Mouse (Mus musculus): Measurements from ENCODE around the gene Rdh11. TPM values are rescaled to one million over a fixed set of nuclear protein-coding genes. Genes with fewer than 3 reads are reported as not detected.
"Not testable (repeated sequence)": the region's sequence is repeated elsewhere in the genome, so short reads cannot be mapped to it uniquely, and the experiment has no call there.

Gene Rdh11
- polyA plus RNA-seq, 1 experiment from 2014 or later: 44.9 TPM

- Histone ChIP-seq H3K9me3 (replicated peaks; ENCODE audit: control insufficient read depth, low read length, poor library complexity, severe bottlenecking) (no peaks in the 10 kb centered on the region), H3K4me2 (ENCODE audit: low read length) (peak overlapping the region; percentile 85), H3K9ac (ENCODE audit: low read depth, low read length) (peak overlapping the region; percentile 79), H3K36me3 (ENCODE audit: control insufficient read depth, insufficient read depth, low read length) (peaks cover 9% of the 10 kb centered on the region), H3K4me3 (ENCODE audit: low read depth, low read length) (peak overlapping the region; percentile 70), H3K4me1 (ENCODE audit: control insufficient read depth, insufficient read depth, low read length) (peaks cover 25% of the 10 kb centered on the region), H3K27ac (ENCODE audit: low read length) (peak overlapping the region; percentile 85), H3K27me3 (ENCODE audit: control insufficient read depth, insufficient read depth, low read depth, low read length) (no peaks in the 10 kb centered on the region)
- ATAC-seq: peak; percentile 98
- WGBS: under 1% methylated on average over 18 of the region's 18 CpGs
These were observed 991 bp downstream of the Rdh11 start for GRCm38 (mm10) chr12:79190931-79191673.

- not testable (repeated sequence) for H3K27ac ChIP-seq (ENCODE audit: low read length); H3K4me3 ChIP-seq (ENCODE audit: low read depth, low read length); H3K27me3 ChIP-seq (ENCODE audit: control insufficient read depth, insufficient read depth, low read depth, low read length); H3K9me3 ChIP-seq (replicated peaks; ENCODE audit: control insufficient read depth, low read length, poor library complexity, severe bottlenecking); H3K9ac ChIP-seq (ENCODE audit: low read depth, low read length); ATAC-seq; H3K4me2 ChIP-seq (ENCODE audit: low read length)
- peaks cover 13% of the 10 kb centered on the region for H3K4me1 ChIP-seq (ENCODE audit: control insufficient read depth, insufficient read depth, low read length)
- WGBS: 92% methylated on average over 4 of the region's 6 CpGs
- peaks cover 42% of the 10 kb centered on the region for H3K36me3 ChIP-seq (ENCODE audit: control insufficient read depth, insufficient read depth, low read length)
These were observed 6.9 kb downstream of the Rdh11 start for GRCm38 (mm10) chr12:79185160-79185559.

GRCm38 (mm10) chr12:79175998-79176397, 16.1 kb downstream of the Rdh11 start:
- Histone ChIP-seq H3K4me2 (ENCODE audit: low read length) (no peak overlapping the region), H3K9me3 (replicated peaks; ENCODE audit: control insufficient read depth, low read length, poor library complexity, severe bottlenecking) (no peaks in the 10 kb centered on the region), H3K36me3 (ENCODE audit: control insufficient read depth, insufficient read depth, low read length) (peaks cover 17% of the 10 kb centered on the region), H3K27ac (ENCODE audit: low read length) (no peak overlapping the region), H3K4me1 (ENCODE audit: control insufficient read depth, insufficient read depth, low read length) (peaks cover 7% of the 10 kb centered on the region), H3K9ac (ENCODE audit: low read depth, low read length) (no peak overlapping the region), H3K27me3 (ENCODE audit: control insufficient read depth, insufficient read depth, low read depth, low read length) (no peaks in the 10 kb centered on the region), H3K4me3 (ENCODE audit: low read depth, low read length) (no peak overlapping the region)
- WGBS: 94% methylated on average over 5 of the region's 5 CpGs
- no peak for ATAC-seq

- H3K9ac ChIP-seq (ENCODE audit: low read depth, low read length): no peak overlapping the region
- peaks cover 14% of the 10 kb centered on the region for H3K36me3 ChIP-seq (ENCODE audit: control insufficient read depth, insufficient read depth, low read length)
- no peaks in the 10 kb centered on the region for H3K9me3 ChIP-seq (replicated peaks; ENCODE audit: control insufficient read depth, low read length, poor library complexity, severe bottlenecking)
- H3K27ac ChIP-seq (ENCODE audit: low read length): no peak overlapping the region
- WGBS: 86% methylated on average over 5 of the region's 5 CpGs
- ATAC-seq: no peak
- H3K4me2 ChIP-seq (ENCODE audit: low read length): no peak overlapping the region
- H3K4me3 ChIP-seq (ENCODE audit: low read depth, low read length): no peak overlapping the region
- H3K4me1 ChIP-seq (ENCODE audit: control insufficient read depth, insufficient read depth, low read length): peaks cover 21% of the 10 kb centered on the region
- H3K27me3 ChIP-seq (ENCODE audit: control insufficient read depth, insufficient read depth, low read depth, low read length): no peaks in the 10 kb centered on the region
These were observed 18.4 kb downstream of the Rdh11 start for GRCm38 (mm10) chr12:79173721-79174120.

DNA sequence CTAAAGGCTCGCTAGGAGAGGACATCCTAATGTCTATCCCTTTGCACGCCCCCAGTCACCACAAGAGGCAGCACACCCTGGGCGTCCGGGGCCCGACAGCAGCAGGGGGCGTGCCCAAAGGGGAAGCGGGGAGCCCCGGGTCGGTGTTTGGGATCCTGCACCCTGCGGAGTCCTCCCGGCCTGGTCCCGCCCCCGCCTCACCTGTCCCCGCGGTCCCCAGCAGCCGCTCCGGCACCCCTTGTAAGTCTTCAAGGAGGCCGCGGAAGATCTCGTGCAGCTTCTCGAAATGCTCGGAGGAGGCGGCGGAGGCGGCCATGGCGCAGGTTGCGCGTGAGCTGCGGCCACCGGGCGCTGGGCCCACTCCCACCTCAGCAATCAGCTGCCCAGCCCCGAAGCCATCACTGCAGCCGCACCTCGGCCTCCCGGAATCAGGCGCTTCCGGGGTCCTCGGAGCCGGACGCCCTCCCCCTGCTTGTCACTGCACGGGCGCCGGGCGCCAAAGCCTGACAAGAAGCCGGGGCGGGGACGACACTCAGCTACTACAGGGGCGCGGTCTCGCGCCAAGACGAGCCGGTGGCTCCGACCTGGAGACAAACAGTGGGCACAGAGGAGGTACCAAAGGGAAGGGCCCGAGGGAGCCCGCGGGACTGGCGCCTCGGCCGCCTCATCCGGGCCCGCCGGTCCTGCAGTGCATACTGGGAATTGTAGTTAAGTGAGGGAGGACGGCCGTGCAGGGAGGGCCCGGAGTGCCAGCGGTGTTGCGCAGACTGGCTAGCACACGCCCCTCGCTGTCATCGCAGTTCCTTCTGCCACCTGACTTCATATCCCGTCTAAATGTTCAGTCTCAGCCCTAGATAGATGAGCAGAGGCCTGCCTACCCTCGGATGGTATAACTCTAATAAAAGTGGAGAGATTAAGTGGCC, 19.8 kb downstream of the Rdh11 start, which contains the start of gene Vti1b:
Gene Vti1b (minus strand): TSS at position 649 of the 923 bp plus-strand sequence.
- Histone ChIP-seq H3K9ac (ENCODE audit: low read depth, low read length) (peak within 1 kb of the TSS; percentile 85), H3K4me1 (ENCODE audit: control insufficient read depth, insufficient read depth, low read length) (peaks cover 21% of the 10 kb centered on the region), H3K9me3 (replicated peaks; ENCODE audit: control insufficient read depth, low read length, poor library complexity, severe bottlenecking) (no peaks in the 10 kb centered on the region), H3K4me3 (ENCODE audit: low read depth, low read length) (peak within 1 kb of the TSS; percentile 84), H3K36me3 (ENCODE audit: control insufficient read depth, insufficient read depth, low read length) (peaks cover 14% of the 10 kb centered on the region), H3K27me3 (ENCODE audit: control insufficient read depth, insufficient read depth, low read depth, low read length) (no peaks in the 10 kb centered on the region), H3K27ac (ENCODE audit: low read length) (peak within 1 kb of the TSS; percentile 96), H3K4me2 (ENCODE audit: low read length) (peak within 1 kb of the TSS; percentile 76)
- under 1% methylated on average over 71 of the region's 73 CpGs for WGBS
- ATAC-seq: peak; percentile 99

DNA sequence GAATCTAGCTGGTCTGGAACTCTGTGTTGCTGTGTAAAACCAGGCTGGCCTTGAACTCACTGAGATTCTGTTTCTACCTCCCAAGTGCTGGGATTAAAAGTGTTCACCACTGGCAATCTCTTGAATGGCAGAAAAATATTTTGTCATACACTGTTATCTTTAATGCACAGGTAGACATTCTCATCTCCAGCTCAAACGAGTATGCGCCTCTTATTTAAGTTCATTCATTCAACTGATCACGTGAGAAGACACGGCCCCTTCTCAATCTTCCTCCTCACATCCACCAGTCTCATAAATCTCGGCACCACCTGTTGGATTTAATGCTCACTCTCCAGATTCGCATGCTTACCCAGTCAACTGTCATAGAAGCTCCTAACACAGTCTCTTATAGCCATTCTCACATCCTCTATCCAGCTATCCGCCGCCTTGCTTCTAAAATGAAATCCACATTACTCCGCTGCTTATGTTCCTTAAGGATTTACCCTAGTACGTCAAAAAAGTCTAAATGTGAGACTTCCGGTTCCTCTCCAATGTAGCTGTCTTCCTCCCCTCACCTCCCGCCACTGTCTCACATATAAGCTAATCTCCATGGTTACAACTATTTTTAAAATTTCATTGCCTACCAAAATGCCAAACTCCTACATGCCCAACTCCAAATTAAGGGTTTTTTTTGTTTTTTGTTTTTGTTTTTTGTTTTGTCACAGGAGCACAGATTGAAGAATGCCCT, 20.7 kb downstream of the Rdh11 start:
- peak overlapping the region; percentile 85 for H3K9ac ChIP-seq (ENCODE audit: low read depth, low read length)
- peaks cover 21% of the 10 kb centered on the region for H3K4me1 ChIP-seq (ENCODE audit: control insufficient read depth, insufficient read depth, low read length)
- H3K27me3 ChIP-seq (ENCODE audit: control insufficient read depth, insufficient read depth, low read depth, low read length): no peaks in the 10 kb centered on the region
- peak overlapping the region; percentile 96 for H3K27ac ChIP-seq (ENCODE audit: low read length)
- ATAC-seq: no peak
- WGBS: 32% methylated on average over 12 of the region's 12 CpGs
- H3K4me3 ChIP-seq (ENCODE audit: low read depth, low read length): peak overlapping the region; percentile 84
- peak overlapping the region; percentile 76 for H3K4me2 ChIP-seq (ENCODE audit: low read length)
- H3K36me3 ChIP-seq (ENCODE audit: control insufficient read depth, insufficient read depth, low read length): peaks cover 14% of the 10 kb centered on the region
- H3K9me3 ChIP-seq (replicated peaks; ENCODE audit: control insufficient read depth, low read length, poor library complexity, severe bottlenecking): no peaks in the 10 kb centered on the region

GRCm38 (mm10) chr12:79170421-79170820, 21.7 kb downstream of the Rdh11 start:
- ATAC-seq: no peak
- Histone ChIP-seq H3K4me1 (ENCODE audit: control insufficient read depth, insufficient read depth, low read length) (peaks cover 21% of the 10 kb centered on the region), H3K27me3 (ENCODE audit: control insufficient read depth, insufficient read depth, low read depth, low read length) (no peaks in the 10 kb centered on the region), H3K9me3 (replicated peaks; ENCODE audit: control insufficient read depth, low read length, poor library complexity, severe bottlenecking) (no peaks in the 10 kb centered on the region), H3K27ac (ENCODE audit: low read length) (no peak overlapping the region), H3K4me2 (ENCODE audit: low read length) (no peak overlapping the region), H3K36me3 (ENCODE audit: control insufficient read depth, insufficient read depth, low read length) (peaks cover 8% of the 10 kb centered on the region), H3K4me3 (ENCODE audit: low read depth, low read length) (no peak overlapping the region), H3K9ac (ENCODE audit: low read depth, low read length) (no peak overlapping the region)
- WGBS: 84% methylated on average over 3 of the region's 3 CpGs

GRCm38 (mm10) chr12:79169173-79169572, 22.9 kb downstream of the Rdh11 start:
- no peak overlapping the region for H3K4me3 ChIP-seq (ENCODE audit: low read depth, low read length)
- no peak overlapping the region for H3K27ac ChIP-seq (ENCODE audit: low read length)
- peaks cover 21% of the 10 kb centered on the region for H3K4me1 ChIP-seq (ENCODE audit: control insufficient read depth, insufficient read depth, low read length)
- no peak for ATAC-seq
- no peaks in the 10 kb centered on the region for H3K27me3 ChIP-seq (ENCODE audit: control insufficient read depth, insufficient read depth, low read depth, low read length)
- H3K36me3 ChIP-seq (ENCODE audit: control insufficient read depth, insufficient read depth, low read length): peaks cover 8% of the 10 kb centered on the region; the same call in 1 of the 2 replicates
- H3K4me2 ChIP-seq (ENCODE audit: low read length): no peak overlapping the region
- no peaks in the 10 kb centered on the region for H3K9me3 ChIP-seq (replicated peaks; ENCODE audit: control insufficient read depth, low read length, poor library complexity, severe bottlenecking)
- no peak overlapping the region for H3K9ac ChIP-seq (ENCODE audit: low read depth, low read length)
